Mouse (Mus musculus) gastrocnemius, postnatal 36 days (tissue): Measurements from ENCODE around the gene Ndufa8. TPM values are rescaled to one million over a fixed set of nuclear protein-coding genes. Genes with fewer than 3 reads are reported as not detected.

Experiments
- DNase-seq, 2 experiments: peaks; one replicate each; pipeline ENCODE4 v3.0.0; 2022
- intact Hi-C: fragments of 180-260 bp; cut with DNase I; formaldehyde crosslinking; loops from one replicate; pipeline ENCODE4 v1.15.1; 2025
- long read RNA-seq, 2 experiments: library from polyadenylated mRNA; stranded (forward); transcript quantifications; one replicate each; pipeline ENCODE4 v2.0.0; 2021
- total RNA-seq, 2 experiments: library from RNA; stranded (reverse); gene quantifications; 2 replicates each; pipeline ENCODE4 v1.2.3; 2021

Gene Ndufa8
- 100 to 1,000 TPM; 365 to 379 TPM for total RNA-seq
- long read RNA-seq, experiment 1, transcript Ndufa8-201 (4 exons, 861 nt), result major isoform, 889 of 957 reads
- long read RNA-seq, experiment 1, partial matches to known transcripts, result 62 of 957 reads
- long read RNA-seq, experiment 1, other reads (novel, unspliced or antisense), result 6 of 957 reads
- long read RNA-seq, experiment 2, transcript Ndufa8-201 (4 exons, 861 nt), result major isoform, 947 of 1,015 reads
- long read RNA-seq, experiment 2, partial matches to known transcripts, result 66 of 1,015 reads
- long read RNA-seq, experiment 2, other reads (novel, unspliced or antisense), result 2 of 1,015 reads

GRCm38 (mm10) chr2:36048748-36049566 lies at the start of gene Ndufa8, which contains the start of gene Morn5:
Gene Ndufa8, minus strand, starts transcription at chr2:36049406.
Gene Morn5, plus strand, starts transcription at chr2:36049458.
- intact Hi-C loops, result no loop called here
- peak; percentile 97 to 99 for DNase-seq

- DNase-seq, result no peak
- intact Hi-C loops, result no loop called here
Observed at GRCm38 (mm10) chr2:36098021-36098420, 48.8 kb upstream of the Ndufa8 start.

GRCm38 (mm10) chr2:36097129-36097815 lies 48.1 kb upstream of the Ndufa8 start:
- no peak for DNase-seq
- intact Hi-C loops, result no loop called here

GRCm38 (mm10) chr2:36093914-36094475 lies 44.8 kb upstream of the Ndufa8 start:
- DNase-seq, result no peak
- intact Hi-C loops, result no loop called here

GRCm38 (mm10) chr2:36093301-36093700 lies 44.1 kb upstream of the Ndufa8 start:
- DNase-seq, result no peak
- intact Hi-C loops, result no loop called here

GRCm38 (mm10) chr2:36092748-36093147 lies 43.5 kb upstream of the Ndufa8 start:
- DNase-seq, result no peak
- intact Hi-C loops, result no loop called here

GRCm38 (mm10) chr2:36090853-36091741 lies 41.9 kb upstream of the Ndufa8 start:
- no peak for DNase-seq

GRCm38 (mm10) chr2:36089190-36089589 lies 40.0 kb upstream of the Ndufa8 start:
- no peak for DNase-seq
- intact Hi-C loops, result no loop called here

More at GRCm38 (mm10) chr2:36090853-36091741, 41.9 kb upstream of the Ndufa8 start:
- intact Hi-C loops, result no loop called here

- no peak for DNase-seq
- intact Hi-C loops, result no loop called here
Observed at GRCm38 (mm10) chr2:36085041-36085440, 35.8 kb upstream of the Ndufa8 start.

- intact Hi-C loops, result no loop called here
- DNase-seq, result no peak
Observed at GRCm38 (mm10) chr2:36082802-36083580, 33.8 kb upstream of the Ndufa8 start.

GRCm38 (mm10) chr2:36081446-36081845 lies 32.2 kb upstream of the Ndufa8 start:
- no peak for DNase-seq
- intact Hi-C loops, result no loop called here

GRCm38 (mm10) chr2:36077160-36077761 lies 28.1 kb upstream of the Ndufa8 start:
- no peak for DNase-seq

GRCm38 (mm10) chr2:36075210-36075609 lies 26.0 kb upstream of the Ndufa8 start:
- no peak for DNase-seq
- intact Hi-C loops, result no loop called here

More at GRCm38 (mm10) chr2:36077160-36077761, 28.1 kb upstream of the Ndufa8 start:
- intact Hi-C loops, result no loop called here

- DNase-seq, result no peak
- intact Hi-C loops, result no loop called here
Observed at GRCm38 (mm10) chr2:36073781-36074180, 24.6 kb upstream of the Ndufa8 start.

- DNase-seq, result no peak
- intact Hi-C loops, result no loop called here
Observed at GRCm38 (mm10) chr2:36071660-36072305, 22.6 kb upstream of the Ndufa8 start.

- intact Hi-C loops, result no loop called here
- DNase-seq, result no peak
Observed at GRCm38 (mm10) chr2:36067132-36067531, 17.9 kb upstream of the Ndufa8 start.

GRCm38 (mm10) chr2:36061409-36061808 lies 12.2 kb upstream of the Ndufa8 start:
- intact Hi-C loops, result no loop called here
- DNase-seq, result no peak

GRCm38 (mm10) chr2:36056248-36056647 lies 7.0 kb upstream of the Ndufa8 start:
- peak in 1 of 2 experiments; percentile 33 for DNase-seq
- intact Hi-C loops, result no loop called here
